Mouse (Mus musculus) olfactory bulb, adult 2 months (tissue): ENCODE measurements around the gene Ak1. TPM values are rescaled to one million over a fixed set of nuclear protein-coding genes. Genes with fewer than 3 reads are reported as not detected.
A peak's percentile ranks its signal among the peaks of the same experiment; 100 is the strongest.

Experiments
- H3K27ac ChIP-seq: fragments of 200-500 bp; 2 replicates; pipeline ENCODE4 v1.5.1; 2012; ENCODE audit warnings: low read depth, low read length; ENCODE audit not compliant: insufficient read depth
- H3K4me1 ChIP-seq: fragments of 200-500 bp; 2 replicates; pipeline ENCODE4 v1.6.1; 2012; ENCODE audit warnings: low read length; ENCODE audit not compliant: control insufficient read depth, insufficient read depth
- H3K4me3 ChIP-seq: fragments of 200-500 bp; 2 replicates; pipeline ENCODE4 v1.5.1; 2012; ENCODE audit warnings: mild to moderate bottlenecking, low read depth, low read length, moderate library complexity; ENCODE audit not compliant: insufficient read depth
- CTCF ChIP-seq: fragments of 200-500 bp; IDR thresholded peaks from 2 replicates; pipeline ENCODE4 v1.5.1; 2012; ENCODE audit warnings: low read depth, mild to moderate bottlenecking, low read length, moderate library complexity; ENCODE audit not compliant: insufficient read depth
- POLR2A ChIP-seq: fragments of 200-500 bp; IDR thresholded peaks from 2 replicates; pipeline ENCODE4 v1.6.1; 2012; ENCODE audit warnings: mild to moderate bottlenecking, low read depth, low read length, moderate library complexity; ENCODE audit not compliant: insufficient read depth
- WGBS: fragments of 180-500 bp; shearing (Covaris S2); methylation state at CpG from one replicate; pipeline ENCODE4 v1.1.7; 2018; 5-methylcytosine and 5-hydroxymethylcytosine counted together
- polyA plus RNA-seq: library from polyadenylated mRNA; stranded (reverse); fragments of >200 nt; gene quantifications from 2 replicates; pipeline ENCODE4 v1.2.4, GENCODE M21; 2012; ENCODE audit warnings: low replicate concordance; ENCODE audit not compliant: missing spikeins, insufficient read depth, insufficient read length

The Ak1 gene
- polyA plus RNA-seq, 1 experiment: not detected

- TF ChIP-seq CTCF (no peak), POLR2A (no peak)
- WGBS: 83% methylated on average over 3 of the region's 3 CpGs
- Histone ChIP-seq H3K27ac (no peak overlapping the region), H3K4me3 (no peak overlapping the region), H3K4me1 (0 out of 2 replicates have a peak, but pooled peaks cover 3% of the 10 kb centered on the region)
These were observed 48.3 kb downstream of the Ak1 start for GRCm38 (mm10) chr2:32669876-32670275.

- Histone ChIP-seq H3K4me1 (0 out of 2 replicates have a peak, but pooled peaks cover 3% of the 10 kb centered on the region), H3K27ac (no peak overlapping the region), H3K4me3 (no peak overlapping the region)
- TF ChIP-seq POLR2A (no peak), CTCF (no peak)
- 90% methylated on average over 9 of the region's 9 CpGs for WGBS
These were observed 49.6 kb downstream of the Ak1 start for GRCm38 (mm10) chr2:32671147-32671546.

DNA sequence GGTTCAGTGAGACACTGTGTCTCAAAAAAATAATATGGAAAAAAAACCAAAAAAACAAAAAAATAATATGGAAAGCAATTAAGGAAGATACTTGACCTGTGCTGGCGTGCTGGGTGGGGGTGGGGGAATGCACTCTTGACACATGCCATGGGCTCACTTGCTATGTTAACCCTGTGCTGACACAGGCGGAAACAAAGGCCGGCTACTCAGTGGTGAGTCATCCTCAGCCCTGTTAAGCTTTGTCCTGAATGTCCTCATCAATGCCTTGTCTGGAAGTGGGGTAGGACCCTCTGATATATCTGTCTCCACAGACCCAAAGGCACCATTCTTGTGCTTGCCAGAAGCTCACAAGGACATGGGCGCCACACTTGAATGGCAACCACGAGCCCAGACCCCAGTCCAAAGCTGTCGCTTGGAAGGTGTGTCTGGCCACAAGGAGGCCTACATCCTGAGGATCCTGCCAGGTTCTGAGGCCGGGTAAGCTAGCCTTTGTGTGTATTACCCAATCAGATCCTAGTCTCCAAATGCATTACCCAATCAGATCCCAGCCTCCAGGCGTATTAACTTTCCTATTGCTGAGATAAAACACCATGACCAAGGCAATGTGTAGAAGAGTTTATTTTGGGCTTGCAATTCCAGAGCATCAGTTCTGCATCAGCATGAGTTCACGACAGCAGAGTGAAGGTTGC lies 50.5 kb downstream of the Ak1 start:
- no peak for TF ChIP-seq CTCF
- TF ChIP-seq POLR2A: no peak
- 77% methylated on average over 9 of the region's 9 CpGs for WGBS
- Histone ChIP-seq H3K27ac (no peak overlapping the region), H3K4me1 (0 out of 2 replicates have a peak, but pooled peaks cover 3% of the 10 kb centered on the region), H3K4me3 (no peak overlapping the region)

DNA sequence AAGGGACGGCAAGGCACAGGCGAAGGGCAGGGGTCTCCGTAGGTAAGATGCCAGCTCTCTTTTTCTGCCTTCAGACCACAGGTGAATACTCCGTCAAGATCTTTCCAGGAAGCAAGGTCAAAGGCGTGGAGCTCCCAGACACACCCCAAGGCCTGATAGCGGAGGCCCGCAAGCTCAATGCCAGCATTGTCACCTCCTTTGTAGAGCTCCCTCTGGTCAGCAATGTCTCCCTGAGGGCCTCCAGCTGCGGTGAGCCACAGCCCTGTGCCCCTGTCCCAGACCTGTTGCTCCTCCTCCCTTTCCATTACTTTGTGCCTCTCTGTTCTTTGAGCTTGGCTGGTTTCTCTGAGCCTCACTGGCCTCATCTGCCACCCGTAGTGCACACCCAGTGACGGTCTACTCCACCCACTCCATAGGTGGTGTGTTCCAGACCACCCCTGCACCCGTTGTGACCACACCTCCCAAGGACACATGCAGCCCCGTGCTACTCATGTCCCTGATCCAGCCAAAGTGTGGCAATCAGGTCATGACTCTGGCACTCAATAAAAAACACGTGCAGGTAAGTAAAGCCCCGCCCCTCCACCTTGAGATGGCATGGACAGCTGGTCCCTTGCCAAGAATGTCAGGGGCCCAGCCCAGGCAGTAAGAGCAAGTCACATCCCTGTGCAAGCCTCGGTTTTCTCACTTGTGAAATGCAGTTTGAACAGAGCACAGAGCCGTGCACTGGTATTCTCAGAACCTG lies 51.8 kb downstream of the Ak1 start:
- no peak for TF ChIP-seq CTCF
- TF ChIP-seq POLR2A: no peak
- WGBS: 86% methylated on average over 16 of the region's 16 CpGs

GRCm38 (mm10) chr2:32676821-32677220 lies 55.3 kb downstream of the Ak1 start:
- no peak overlapping the region for H3K27ac ChIP-seq
- peaks cover 28% of the 10 kb centered on the region for H3K4me1 ChIP-seq
- no peak for TF ChIP-seq CTCF
- TF ChIP-seq POLR2A: no peak
- H3K4me3 ChIP-seq: no peak overlapping the region
- WGBS: 84% methylated on average over 3 of the region's 3 CpGs

More for the DNA sequence above, 51.8 kb downstream of the Ak1 start:
- H3K4me1 ChIP-seq: no peaks in the 10 kb centered on the region
- H3K27ac ChIP-seq: no peak overlapping the region
- H3K4me3 ChIP-seq: no peak overlapping the region

DNA sequence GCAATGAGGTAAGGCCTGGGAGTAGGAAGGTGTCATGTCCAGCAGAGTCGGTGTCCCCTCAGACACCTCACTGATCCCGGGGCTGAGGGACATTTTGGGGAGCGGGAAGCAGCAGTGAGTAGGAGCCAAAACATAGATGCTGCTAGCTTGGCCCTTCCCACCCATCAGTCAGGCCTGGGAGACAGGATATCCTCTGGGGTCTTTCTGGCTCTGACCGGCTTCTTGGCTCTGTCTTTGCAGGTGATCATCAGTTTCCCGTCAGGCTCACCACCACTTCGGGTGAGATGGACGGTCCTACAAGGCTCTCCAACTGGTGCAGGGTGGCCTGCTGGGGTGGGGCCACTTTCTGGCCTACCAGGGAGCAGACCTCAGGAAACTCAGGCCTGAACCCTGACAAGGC lies 56.1 kb downstream of the Ak1 start:
- 93% methylated on average over 7 of the region's 7 CpGs for WGBS
- H3K27ac ChIP-seq: no peak overlapping the region
- no peak for TF ChIP-seq CTCF
- TF ChIP-seq POLR2A: no peak
- no peak overlapping the region for H3K4me3 ChIP-seq
- H3K4me1 ChIP-seq: peaks cover 30% of the 10 kb centered on the region

DNA sequence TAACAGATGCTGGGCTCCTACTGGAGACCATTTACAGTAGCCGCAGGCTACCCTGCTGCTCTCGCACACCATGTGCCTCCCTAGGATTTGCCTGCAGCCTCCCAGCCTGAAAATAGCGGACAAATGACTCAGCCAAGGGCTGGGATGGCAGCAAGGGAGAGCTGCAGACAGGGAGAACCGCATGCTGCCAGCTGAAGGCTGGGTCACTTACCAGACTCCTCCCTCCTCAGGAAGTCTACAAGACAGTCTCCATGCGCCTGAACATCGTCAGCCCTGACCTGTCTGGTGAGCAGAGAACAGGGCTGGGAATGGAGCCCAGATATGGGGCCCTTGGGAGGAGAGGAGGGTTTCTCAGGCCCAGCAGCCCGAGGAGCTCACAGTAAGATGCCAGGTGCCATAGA lies 58.5 kb downstream of the Ak1 start:
- 12% methylated on average over 7 of the region's 7 CpGs for WGBS
- H3K4me3 ChIP-seq: no peak overlapping the region
- no peak for TF ChIP-seq POLR2A
- no peak for TF ChIP-seq CTCF
- peak overlapping the region; percentile 85 for H3K27ac ChIP-seq
- peaks cover 38% of the 10 kb centered on the region for H3K4me1 ChIP-seq

GRCm38 (mm10) chr2:32680961-32681650 lies 59.5 kb downstream of the Ak1 start:
- Histone ChIP-seq H3K27ac (no peak overlapping the region), H3K4me3 (no peak overlapping the region), H3K4me1 (peaks cover 38% of the 10 kb centered on the region)
- TF ChIP-seq CTCF: no peak
- TF ChIP-seq POLR2A: no peak
- WGBS: 91% methylated on average over 19 of the region's 19 CpGs

DNA sequence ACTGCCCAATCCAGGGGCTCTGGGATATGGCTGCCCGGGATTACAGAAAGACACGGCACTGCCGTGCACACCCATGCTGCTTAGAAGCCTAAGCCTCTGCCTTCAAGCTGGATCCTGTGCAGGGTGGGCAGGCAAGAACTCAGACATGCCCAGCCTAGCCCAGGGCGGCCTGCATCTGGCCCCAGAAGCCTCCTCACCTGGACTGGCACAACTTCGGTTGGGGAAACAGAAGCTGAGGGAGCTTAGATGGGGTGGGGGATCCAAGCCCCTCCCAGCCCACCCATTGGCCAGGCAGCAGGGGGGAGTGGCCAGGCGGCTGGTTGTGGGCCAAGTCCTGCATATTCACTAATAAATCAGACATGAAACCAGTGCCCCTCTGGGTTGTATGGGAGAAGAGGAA lies 60.2 kb downstream of the Ak1 start:
- no peak for TF ChIP-seq POLR2A
- TF ChIP-seq CTCF: no peak
- H3K4me3 ChIP-seq: no peak overlapping the region
- peaks cover 38% of the 10 kb centered on the region for H3K4me1 ChIP-seq
- 73% methylated on average over 6 of the region's 6 CpGs for WGBS
- no peak overlapping the region for H3K27ac ChIP-seq
